Mouse (Mus musculus) intestine, embryonic 15.5 days (tissue): ENCODE data around the gene Clrn2. TPM values are rescaled to one million over a fixed set of nuclear protein-coding genes. Genes with fewer than 3 reads are reported as not detected.
"Not testable (repeated sequence)": the region's sequence is repeated elsewhere in the genome, so short reads cannot be mapped to it uniquely, and the experiment has no call there.

Experiments
- ATAC-seq: fragments of 200-750 bp; cut with Nextera tagmentation; 2 replicates; pipeline ENCODE4 v1.8.0; 2017; ENCODE audit warnings: moderate TSS enrichment, moderate library complexity
- H3K27ac ChIP-seq: fragments of 300-500 bp; sonication (generic); 2 replicates; pipeline ENCODE4 v1.5.1; 2015; ENCODE audit warnings: mild to moderate bottlenecking, inconsistent platforms
- H3K27me3 ChIP-seq: fragments of 300-500 bp; sonication (generic); replicated peaks from 2 replicates; pipeline ENCODE4 v1.6.1; 2015; ENCODE audit warnings: inconsistent platforms
- H3K36me3 ChIP-seq: fragments of 300-500 bp; sonication (generic); 2 replicates; pipeline ENCODE4 v1.6.1; 2015; ENCODE audit warnings: inconsistent platforms
- H3K4me1 ChIP-seq: fragments of 300-500 bp; sonication (generic); replicated peaks from 2 replicates; pipeline ENCODE4 v1.6.1; 2015; ENCODE audit warnings: inconsistent platforms
- H3K4me2 ChIP-seq: fragments of 300-500 bp; sonication (generic); replicated peaks from 2 replicates; pipeline ENCODE4 v1.6.1; 2015; ENCODE audit warnings: mild to moderate bottlenecking, inconsistent platforms
- H3K4me3 ChIP-seq: fragments of 300-500 bp; sonication (generic); replicated peaks from 2 replicates; pipeline ENCODE4 v1.5.1; 2015; ENCODE audit warnings: inconsistent platforms
- H3K9ac ChIP-seq: fragments of 300-500 bp; sonication (generic); 2 replicates; pipeline ENCODE4 v1.6.1; 2015; ENCODE audit warnings: inconsistent platforms
- H3K9me3 ChIP-seq: fragments of 300-500 bp; sonication (generic); 2 replicates; pipeline ENCODE4 v1.6.1; 2016; ENCODE audit warnings: inconsistent platforms
- WGBS: fragments of 180-500 bp; shearing (Covaris S2); methylation state at CpG from one replicate; pipeline ENCODE4 v1.1.7; 2015; 5-methylcytosine and 5-hydroxymethylcytosine counted together
- polyA plus RNA-seq: library from polyadenylated mRNA; unstranded; fragments of >200 nt; fragmentation: Nextera tagmentation; extraction: Ambion mirVana; gene quantifications from 2 replicates; pipeline ENCODE4 v1.2.1, GENCODE M21; 2015

Gene Clrn2
- polyA plus RNA-seq, result not detected in 2 replicates

- no peak within 1 kb of the TSS for H3K27ac ChIP-seq
- H3K27me3 ChIP-seq, result no peaks in the 10 kb centered on the region
- H3K4me2 ChIP-seq, result no peak within 1 kb of the TSS
- no peaks in the 10 kb centered on the region for H3K9me3 ChIP-seq
- no peak within 1 kb of the TSS for H3K9ac ChIP-seq
- H3K4me1 ChIP-seq, result peaks cover 8% of the 10 kb centered on the region
- no peaks in the 10 kb centered on the region for H3K36me3 ChIP-seq
- H3K4me3 ChIP-seq, result no peak within 1 kb of the TSS
- ATAC-seq, result no peak
- WGBS, result 60% methylated on average over 6 of the region's 6 CpGs
These were observed at the start of gene Clrn2 for GRCm38 (mm10) chr5:45453451-45453850. Gene Clrn2 (plus strand): TSS chr5:45453751.

- no peaks in the 10 kb centered on the region for H3K4me1 ChIP-seq
- H3K4me3 ChIP-seq, result no peak overlapping the region
- H3K9me3 ChIP-seq, result no peaks in the 10 kb centered on the region
- H3K27ac ChIP-seq, result no peak overlapping the region
- WGBS, result 74% methylated on average over 2 of the region's 2 CpGs
- H3K9ac ChIP-seq, result no peak overlapping the region
- no peak overlapping the region for H3K4me2 ChIP-seq
- no peak for ATAC-seq
- no peaks in the 10 kb centered on the region for H3K27me3 ChIP-seq
- no peaks in the 10 kb centered on the region for H3K36me3 ChIP-seq
These were observed 47.4 kb upstream of the Clrn2 start for GRCm38 (mm10) chr5:45406129-45406528.

DNA sequence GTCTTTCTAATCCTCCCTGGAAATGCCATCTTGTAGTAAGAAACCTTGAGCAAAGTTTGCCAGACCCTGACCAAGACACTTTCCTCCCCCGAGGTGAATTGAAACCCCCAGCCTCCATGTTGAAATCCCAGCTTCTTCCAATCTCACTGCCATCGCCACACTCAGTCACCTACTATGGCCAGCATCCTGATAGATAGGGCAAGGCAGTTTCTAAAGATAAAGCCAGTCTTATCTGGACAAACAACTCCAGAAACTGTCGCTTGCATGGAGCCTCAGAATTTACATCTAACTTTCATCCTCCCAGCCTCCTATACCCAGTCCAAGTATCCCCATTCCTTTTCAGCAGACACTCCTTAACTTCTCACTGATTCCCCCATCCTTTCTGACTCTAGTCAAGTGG, 37.1 kb upstream of the Clrn2 start:
- H3K36me3 ChIP-seq, result no peaks in the 10 kb centered on the region
- no peaks in the 10 kb centered on the region for H3K9me3 ChIP-seq
- H3K4me1 ChIP-seq, result no peaks in the 10 kb centered on the region
- H3K27me3 ChIP-seq, result no peaks in the 10 kb centered on the region
- H3K4me3 ChIP-seq, result no peak overlapping the region
- no peak overlapping the region for H3K4me2 ChIP-seq
- no peak overlapping the region for H3K27ac ChIP-seq
- no peak for ATAC-seq
- H3K9ac ChIP-seq, result no peak overlapping the region
- WGBS, result 90% methylated on average over 3 of the region's 3 CpGs

DNA sequence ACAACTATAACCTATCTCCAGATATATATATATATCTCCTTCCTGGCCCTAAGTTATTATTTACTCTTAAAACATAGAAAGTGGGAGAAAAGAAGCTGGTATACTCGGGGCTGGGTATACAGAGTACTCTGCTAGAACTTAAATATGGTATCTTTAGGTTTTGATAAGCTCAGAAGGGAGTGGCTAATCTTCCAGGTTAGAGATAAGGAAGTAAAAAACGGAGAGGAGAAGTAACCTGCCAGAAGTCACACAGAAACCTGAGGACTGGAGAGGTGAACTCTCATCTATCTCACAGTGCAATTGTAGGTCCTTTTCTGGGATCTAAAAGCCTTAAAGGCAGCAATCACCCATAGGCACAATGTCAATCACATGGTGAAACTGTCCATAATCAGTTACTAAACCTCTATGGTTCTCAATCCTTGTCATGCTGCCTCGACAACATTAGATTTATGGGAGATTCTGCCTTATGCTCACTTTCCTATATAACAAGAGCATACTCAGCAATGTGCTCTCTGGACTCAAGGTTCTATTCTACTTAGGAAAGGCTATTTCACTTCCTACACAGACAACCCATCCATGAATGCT, 35.6 kb upstream of the Clrn2 start:
- no peak for ATAC-seq
- no peaks in the 10 kb centered on the region for H3K9me3 ChIP-seq
- WGBS, result 64% methylated on average over 3 of the region's 3 CpGs
- no peaks in the 10 kb centered on the region for H3K36me3 ChIP-seq
- H3K27me3 ChIP-seq, result no peaks in the 10 kb centered on the region
- no peak overlapping the region for H3K4me2 ChIP-seq
- no peak overlapping the region for H3K4me3 ChIP-seq
- no peak overlapping the region for H3K9ac ChIP-seq
- no peak overlapping the region for H3K27ac ChIP-seq
- no peaks in the 10 kb centered on the region for H3K4me1 ChIP-seq

- no peaks in the 10 kb centered on the region for H3K36me3 ChIP-seq
- no peak overlapping the region for H3K27ac ChIP-seq
- no peaks in the 10 kb centered on the region for H3K9me3 ChIP-seq
- H3K4me3 ChIP-seq, result no peak overlapping the region
- H3K9ac ChIP-seq, result no peak overlapping the region
- no peaks in the 10 kb centered on the region for H3K27me3 ChIP-seq
- H3K4me1 ChIP-seq, result no peaks in the 10 kb centered on the region
- H3K4me2 ChIP-seq, result no peak overlapping the region
- 67% methylated on average over 10 of the region's 10 CpGs for whole genome bisulfite sequencing
- ATAC-seq, result peak; percentile 95
These were observed 33.5 kb upstream of the Clrn2 start for GRCm38 (mm10) chr5:45419841-45420638.

DNA sequence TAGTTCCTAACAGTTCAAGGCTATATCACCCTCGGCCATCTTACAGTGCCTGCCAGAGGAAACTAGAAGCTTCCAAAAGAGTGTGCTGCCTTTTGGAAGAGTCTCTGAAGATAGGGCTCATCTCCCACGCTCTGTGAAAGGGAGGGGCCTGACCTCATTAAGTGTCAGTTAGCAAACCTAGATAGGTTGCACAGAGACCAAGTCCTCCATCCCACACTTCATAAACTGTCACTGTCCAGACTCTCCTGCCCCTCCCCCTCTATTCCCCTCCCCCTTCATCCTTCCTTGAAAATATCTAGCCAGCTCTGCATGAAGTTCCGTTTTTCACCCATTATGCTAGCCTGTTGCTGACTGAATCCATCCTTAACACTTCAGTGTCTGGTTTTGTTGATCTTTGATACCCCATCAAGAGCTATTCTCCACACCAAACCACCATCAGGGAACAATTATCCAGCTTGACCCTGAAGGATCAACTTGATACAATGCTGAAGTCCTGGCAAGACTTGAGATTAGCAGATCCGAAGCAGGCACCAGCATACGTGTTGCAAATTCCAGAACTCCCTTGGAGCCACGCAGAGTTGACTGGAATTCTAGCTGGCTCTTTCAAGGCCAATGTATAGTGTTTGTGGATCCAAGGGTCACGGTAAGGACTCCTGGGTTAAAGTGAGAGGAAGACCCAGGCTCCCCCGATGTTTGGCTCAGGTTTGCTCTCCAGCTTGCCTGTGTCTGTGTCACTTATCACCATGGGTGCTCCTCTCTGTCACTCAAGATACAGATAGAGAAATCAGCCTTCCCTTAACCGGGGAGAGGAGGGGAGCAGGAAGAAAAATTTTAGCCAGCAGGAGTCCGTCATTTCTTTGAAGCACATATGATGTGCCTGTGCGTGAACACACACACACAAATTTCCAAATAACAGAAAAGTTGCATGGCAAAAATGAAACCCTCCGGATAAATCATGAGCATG, 31.4 kb upstream of the Clrn2 start:
- no peaks in the 10 kb centered on the region for H3K9me3 ChIP-seq
- H3K4me1 ChIP-seq, result no peaks in the 10 kb centered on the region
- 65% methylated on average over 12 of the region's 12 CpGs for WGBS
- H3K27me3 ChIP-seq, result no peaks in the 10 kb centered on the region
- no peak overlapping the region for H3K27ac ChIP-seq
- no peak overlapping the region for H3K4me2 ChIP-seq
- ATAC-seq, result no peak
- H3K4me3 ChIP-seq, result no peak overlapping the region
- no peaks in the 10 kb centered on the region for H3K36me3 ChIP-seq
- no peak overlapping the region for H3K9ac ChIP-seq

DNA sequence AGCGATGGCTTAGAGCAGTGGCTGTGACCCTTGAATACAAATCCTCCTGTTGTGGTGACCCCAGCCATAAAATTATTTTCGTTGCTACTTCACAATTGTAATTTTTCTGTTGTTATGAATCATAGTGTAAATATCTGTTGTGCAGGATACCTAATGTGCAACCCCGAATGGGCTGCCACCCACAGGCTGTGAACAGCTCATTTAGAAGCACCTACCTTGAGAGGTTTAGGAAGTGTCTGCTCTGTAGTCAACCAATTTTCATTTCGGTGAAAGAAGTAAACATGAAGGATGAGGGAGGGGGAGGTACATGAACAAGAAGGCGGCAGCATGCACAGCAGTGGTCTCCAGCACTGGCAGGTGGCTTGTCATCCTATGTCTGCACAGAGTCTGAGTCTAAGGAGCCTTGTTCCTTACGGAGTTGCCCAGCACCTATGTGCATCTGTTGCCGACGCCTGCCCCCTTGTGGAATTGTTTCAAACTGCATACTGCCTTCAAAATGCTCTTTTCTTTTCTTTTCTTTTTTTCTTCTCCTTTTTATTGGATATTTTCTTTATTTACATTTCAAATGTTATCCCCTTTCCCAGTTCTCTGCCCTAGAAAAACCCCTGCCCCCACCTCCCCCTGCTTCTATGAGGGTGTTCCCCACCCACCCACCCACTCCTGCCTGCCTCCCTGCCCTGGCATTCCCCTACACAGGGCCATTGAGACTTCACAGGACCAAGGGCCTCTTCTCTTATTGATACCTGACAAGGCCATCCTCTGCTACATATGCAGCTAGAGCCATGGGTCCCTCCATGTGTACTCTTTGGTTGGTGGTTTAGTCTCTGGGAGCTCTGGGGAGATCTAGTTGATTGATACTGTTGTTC, 29.3 kb upstream of the Clrn2 start:
- H3K27ac ChIP-seq, result no peak overlapping the region
- H3K4me3 ChIP-seq, result no peak overlapping the region
- no peaks in the 10 kb centered on the region for H3K9me3 ChIP-seq
- H3K9ac ChIP-seq, result no peak overlapping the region
- H3K4me2 ChIP-seq, result no peak overlapping the region
- no peak for ATAC-seq
- H3K4me1 ChIP-seq, result no peaks in the 10 kb centered on the region
- no peaks in the 10 kb centered on the region for H3K36me3 ChIP-seq
- H3K27me3 ChIP-seq, result no peaks in the 10 kb centered on the region
- WGBS, result 35% methylated on average over 8 of the region's 8 CpGs

- H3K9ac ChIP-seq, H3K27ac ChIP-seq, H3K36me3 ChIP-seq, H3K9me3 ChIP-seq, H3K27me3 ChIP-seq, ATAC-seq, H3K4me3 ChIP-seq, H3K4me2 ChIP-seq, H3K4me1 ChIP-seq: not testable (repeated sequence)
- WGBS, result 57% methylated on average over 1 of the region's 1 CpGs
These were observed 27.8 kb upstream of the Clrn2 start for GRCm38 (mm10) chr5:45425771-45426170.

GRCm38 (mm10) chr5:45426416-45427034, 27.0 kb upstream of the Clrn2 start:
- H3K4me1 ChIP-seq, result no peaks in the 10 kb centered on the region
- ATAC-seq, result no peak
- H3K9me3 ChIP-seq, result no peaks in the 10 kb centered on the region
- no peaks in the 10 kb centered on the region for H3K27me3 ChIP-seq
- no peak overlapping the region for H3K27ac ChIP-seq
- no peaks in the 10 kb centered on the region for H3K36me3 ChIP-seq
- no peak overlapping the region for H3K4me2 ChIP-seq
- H3K4me3 ChIP-seq, result no peak overlapping the region
- H3K9ac ChIP-seq, result no peak overlapping the region
- 71% methylated on average over 1 of the region's 1 CpGs for WGBS

GRCm38 (mm10) chr5:45427891-45428290, 25.7 kb upstream of the Clrn2 start:
- no peak overlapping the region for H3K27ac ChIP-seq
- ATAC-seq, result no peak
- H3K9me3 ChIP-seq, result no peaks in the 10 kb centered on the region
- no peaks in the 10 kb centered on the region for H3K4me1 ChIP-seq
- 91% methylated on average over 7 of the region's 7 CpGs for WGBS
- H3K4me3 ChIP-seq, result no peak overlapping the region
- H3K4me2 ChIP-seq, result no peak overlapping the region
- no peak overlapping the region for H3K9ac ChIP-seq
- H3K36me3 ChIP-seq, result no peaks in the 10 kb centered on the region
- H3K27me3 ChIP-seq, result no peaks in the 10 kb centered on the region
